ENCODE assay signal across 21 mouse cellular contexts in the genomic region with DNA sequence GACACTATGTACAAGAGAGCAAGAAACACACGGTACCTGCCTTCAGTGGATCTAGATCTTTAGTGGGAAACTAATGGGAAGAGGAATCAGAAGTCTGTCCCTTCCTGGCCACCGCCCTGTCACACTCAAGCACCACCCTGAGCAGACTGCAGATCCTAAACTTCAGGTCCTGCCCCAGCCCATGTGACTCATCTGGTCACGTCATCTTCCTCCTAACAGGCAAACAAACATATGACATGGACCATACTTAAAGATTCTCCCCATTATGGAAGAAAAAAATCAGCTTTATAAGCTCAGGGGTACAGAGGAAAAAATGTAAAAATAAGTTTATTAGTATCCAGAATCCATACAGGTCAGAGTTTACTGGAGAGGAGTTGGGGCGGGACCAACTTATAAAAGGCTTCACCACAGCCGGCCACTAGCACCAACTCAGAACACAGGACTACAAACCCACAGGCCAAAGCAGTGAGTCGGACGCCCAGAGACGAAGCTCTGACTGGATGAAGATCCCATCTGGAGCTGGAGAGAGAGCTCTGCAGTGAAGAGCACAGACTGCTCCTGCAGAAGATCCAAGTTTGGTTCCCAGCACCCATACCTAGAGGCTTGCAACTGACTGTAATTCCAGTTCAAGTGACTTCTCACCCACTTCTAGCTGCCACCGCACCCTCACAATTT. TPM values are rescaled to one million over a fixed set of nuclear protein-coding genes. Genes with fewer than 3 reads are reported as not detected.
A peak's percentile ranks its signal among the peaks of the same experiment; 100 is the strongest.
DNase-seq lines count a peak whose midpoint lies in the region; ATAC-seq and TF ChIP-seq lines count a peak whose summit lies in the region.
"Had no signal": no experiment of that assay in that cellular context is flagged by ENCODE, and none has a peak within 500 bp of the region (broad histone marks: within the 10 kb centered on the region; RNA-seq: fewer than 3 reads in every experiment).

No protein-coding gene starts in this region.

- DNase-seq in heart, postnatal 36 days, result no peak
- DNase-seq in lung, postnatal 4 days, result no peak
- DNase-seq in stomach, postnatal 0 days (ENCODE audit: low spot score), result no peak
- DNase-seq in frontal cortex, postnatal 25 days (ENCODE audit: low spot score in 2 of 2), result no peak
- DNase-seq: cerebellum, adult 9-11 months; gastrocnemius, postnatal 25 days; kidney, adult 8-10 months; kidney, postnatal 25 days; right cerebral cortex, postnatal 25 days; thymus, postnatal 4 days had no signal

- TF ChIP-seq POLR2A in bone marrow macrophage, adult 2 months (IDR thresholded peaks at IDR 0.05; ENCODE audit: borderline replicate concordance, low read depth, low read length), result no peak

- WGBS in heart, embryonic 12.5 days, result 70% methylated on average over 9 of the region's 9 CpGs
- WGBS in lung, embryonic 15.5 days, result 69% methylated on average over 9 of the region's 9 CpGs
- WGBS in stomach, postnatal 0 days, result 76% methylated on average over 9 of the region's 9 CpGs

- TF ChIP-seq EP300 in stomach, postnatal 0 days (optimal IDR thresholded peaks at IDR 0.05), result no peak

- intact Hi-C loops in heart, postnatal 36 days (cut with DNase I), result loop anchor here (2.0 kb wide), 1 partner anchor 17 kb away; no protein-coding TSS in a partner anchor

- H3K36me3 ChIP-seq in heart, embryonic 12.5 days, result peaks cover 3% of the 10 kb centered on the region; the same call in 1 of the 2 replicates
- H3K36me3 ChIP-seq in lung, embryonic 15.5 days, result no peaks in the 10 kb centered on the region
- no peaks in the 10 kb centered on the region; the same call in 1 of the 2 replicates for H3K36me3 ChIP-seq in stomach, postnatal 0 days (ENCODE audit: control insufficient read depth, insufficient read depth, low read length)
- H3K36me3 ChIP-seq: limb, embryonic 10.5 days; neural tube, embryonic 15.5 days had no signal

- H3K4me1 ChIP-seq in heart, embryonic 12.5 days (replicated peaks), result peaks cover 82% of the 10 kb centered on the region
- peaks cover 82% of the 10 kb centered on the region for H3K4me1 ChIP-seq in lung, embryonic 15.5 days
- peaks cover 46% of the 10 kb centered on the region for H3K4me1 ChIP-seq in bone marrow macrophage, adult 2 months (ENCODE audit: control insufficient read depth, insufficient read depth, low read length)
- H3K4me1 ChIP-seq in stomach, postnatal 0 days (replicated peaks; ENCODE audit: control insufficient read depth, insufficient read depth), result peaks cover 16% of the 10 kb centered on the region

- H3K4me3 ChIP-seq in heart, embryonic 12.5 days, result no peak overlapping the region
- no peak overlapping the region for H3K4me3 ChIP-seq in lung, embryonic 15.5 days
- H3K4me3 ChIP-seq in bone marrow macrophage, adult 2 months (ENCODE audit: insufficient read depth, low read length), result 0 out of 2 replicates have a peak overlapping the region, but pooled peaks have one; percentile 9
- H3K4me3 ChIP-seq in stomach, postnatal 0 days (ENCODE audit: low read depth, low read length), result no peak overlapping the region
- H3K4me3 ChIP-seq: embryonic facial prominence, embryonic 13.5 days; left cerebral cortex, adult 2 months; limb, embryonic 10.5 days; neural tube, embryonic 15.5 days had no signal

- H3K27ac ChIP-seq in heart, embryonic 12.5 days (ENCODE audit: poor library complexity, severe bottlenecking), result 0 out of 2 replicates have a peak overlapping the region, but pooled peaks have one; percentile 8
- H3K27ac ChIP-seq in lung, embryonic 15.5 days, result peak overlapping the region; percentile 31
- H3K27ac ChIP-seq in bone marrow macrophage, adult 2 months (ENCODE audit: insufficient read depth, low read depth, low read length), result peak overlapping the region; percentile 97
- H3K27ac ChIP-seq in stomach, postnatal 0 days (replicated peaks), result no peak overlapping the region
- H3K27ac ChIP-seq: embryonic facial prominence, embryonic 13.5 days; left cerebral cortex, adult 2 months; limb, embryonic 10.5 days; liver, embryonic 14.5 days; neural tube, embryonic 15.5 days had no signal

- ATAC-seq in heart, embryonic 12.5 days (ENCODE audit: insufficient number of reproducible peaks, low FRiP score), result no peak
- no peak for ATAC-seq in lung, embryonic 15.5 days (ENCODE audit: borderline replicate concordance, extremely low read depth, low FRiP score, low TSS enrichment)
- 0 out of 2 replicates have a peak, but pooled peaks have one; percentile 14 for ATAC-seq in stomach, postnatal 0 days (ENCODE audit: low FRiP score, low TSS enrichment)
- ATAC-seq: hindbrain, embryonic 16.5 days had no signal

- no peak overlapping the region for H3K4me2 ChIP-seq in heart, embryonic 12.5 days
- H3K4me2 ChIP-seq in lung, embryonic 15.5 days, result no peak overlapping the region
- no peak overlapping the region for H3K4me2 ChIP-seq in stomach, postnatal 0 days (replicated peaks; ENCODE audit: low read depth)
- H3K4me2 ChIP-seq: embryonic facial prominence, embryonic 13.5 days; midbrain, embryonic 11.5 days; neural tube, embryonic 15.5 days had no signal

- no peaks in the 10 kb centered on the region for H3K9me3 ChIP-seq in heart, embryonic 12.5 days (replicated peaks)
- no peaks in the 10 kb centered on the region for H3K9me3 ChIP-seq in lung, embryonic 15.5 days
- H3K9me3 ChIP-seq in stomach, postnatal 0 days (ENCODE audit: control insufficient read depth, low read length), result no peaks in the 10 kb centered on the region
- H3K9me3 ChIP-seq: limb, embryonic 10.5 days; neural tube, embryonic 15.5 days had no signal

- no peaks in the 10 kb centered on the region for H3K27me3 ChIP-seq in heart, embryonic 12.5 days (replicated peaks)
- H3K27me3 ChIP-seq in lung, embryonic 15.5 days, result no peaks in the 10 kb centered on the region
- H3K27me3 ChIP-seq in stomach, postnatal 0 days (ENCODE audit: control insufficient read depth, insufficient read depth, low read length), result no peaks in the 10 kb centered on the region
- H3K27me3 ChIP-seq: embryonic facial prominence, embryonic 13.5 days; neural tube, embryonic 15.5 days had no signal

- TF ChIP-seq CTCF in bone marrow macrophage, adult 2 months (IDR thresholded peaks at IDR 0.05; ENCODE audit: low read depth, low read length), result no peak
- no peak for TF ChIP-seq CTCF in stomach, postnatal 0 days (IDR thresholded peaks at IDR 0.05; ENCODE audit: low read depth)

- no peak overlapping the region for H3K9ac ChIP-seq in heart, embryonic 12.5 days
- H3K9ac ChIP-seq in lung, embryonic 15.5 days, result no peak overlapping the region
- H3K9ac ChIP-seq in stomach, postnatal 0 days (ENCODE audit: low read length), result no peak overlapping the region
- H3K9ac ChIP-seq: embryonic facial prominence, embryonic 13.5 days; liver, embryonic 14.5 days; neural tube, embryonic 15.5 days had no signal

RNA-seq across cellular contexts. Expression of a gene that starts 19.5 kb away (rescaled TPM):
- polyA plus RNA-seq in heart, embryonic 12.5 days (2016; fragmentation: Nextera tagmentation; extraction: Ambion mirVana), result 36.8 and 43.6 TPM in 2 replicates
- total RNA-seq in heart, postnatal 36 days (2021), result 10 to 100 TPM; 58.3 to 58.7 TPM
- 33.5 and 35.7 TPM in 2 replicates for polyA plus RNA-seq in lung, embryonic 15.5 days (2015; fragmentation: Nextera tagmentation; extraction: Ambion mirVana)
- 30.8 and 33.8 TPM in 2 replicates for polyA plus RNA-seq in bone marrow macrophage, adult 2 months (2012; ENCODE audit: insufficient read depth, insufficient read length, missing spikeins)
- polyA plus RNA-seq in stomach, postnatal 0 days (2015; fragmentation: Nextera tagmentation; extraction: Ambion mirVana), result 11.8 TPM in 2 replicates
- total RNA-seq: MEL had no signal
